Comparison of ENCODE assay signal across 8 mouse cellular contexts in genomic region chr7:3692987-3693808, GRCm38 (mm10). TPM values are rescaled to one million over a fixed set of nuclear protein-coding genes. Genes with fewer than 3 reads are reported as not detected.
DNase-seq lines count a peak whose midpoint lies in the region; ATAC-seq and TF ChIP-seq lines count a peak whose summit lies in the region.

Gene Mboat7 (minus strand): TSS chr7:3693523.

- in situ Hi-C loops in CH12.LX (cut with MboI; ENCODE audit: low pct_ligation_motif_present, low pct_unique_long_range_greater_than_20kb, low sequenced_read_pairs) = no loop called here

- TF ChIP-seq POLR2A in CH12.LX (IDR thresholded peaks at IDR 0.05; ENCODE audit: low read depth, low read length) = peak; percentile 92; the same call in 1 of the 2 replicates

- H3K4me2 ChIP-seq in CH12.LX (ENCODE audit: insufficient read depth, low read depth, poor library complexity, severe bottlenecking) = peak within 1 kb of the TSS; percentile 85
- peak within 1 kb of the TSS; percentile 89 for H3K4me2 ChIP-seq in forebrain, embryonic 11.5 days (ENCODE audit: low read depth, low read length, severe bottlenecking)
- H3K4me2 ChIP-seq in heart, embryonic 16.5 days (ENCODE audit: low read depth, low read length) = peak within 1 kb of the TSS; percentile 70
- peak within 1 kb of the TSS; percentile 94 for H3K4me2 ChIP-seq in liver, embryonic 15.5 days
- H3K4me2 ChIP-seq in neural tube, embryonic 12.5 days (replicated peaks) = peak within 1 kb of the TSS; percentile 88

- H3K4me1 ChIP-seq in CH12.LX (ENCODE audit: control insufficient read depth in 1 of 2, insufficient read depth in 2 of 2) = peaks cover 0 to 33% of the 10 kb centered on the region in 2 experiments; a peak in 3 of 4 replicates
- peaks cover 3% of the 10 kb centered on the region; the same call in 1 of the 2 replicates for H3K4me1 ChIP-seq in forebrain, embryonic 11.5 days (replicated peaks; ENCODE audit: control insufficient read depth, insufficient read depth, low read length)
- peaks cover 11% of the 10 kb centered on the region for H3K4me1 ChIP-seq in heart, embryonic 16.5 days (ENCODE audit: control insufficient read depth, insufficient read depth, low read length)
- H3K4me1 ChIP-seq in liver, embryonic 15.5 days (replicated peaks) = peaks cover 40% of the 10 kb centered on the region
- H3K4me1 ChIP-seq in neural tube, embryonic 12.5 days = peaks cover 27% of the 10 kb centered on the region

- TF ChIP-seq CTCF in CH12.LX (conservative IDR thresholded peaks at IDR 0.05 in 1 of 2, IDR thresholded peaks at IDR 0.05 in 1 of 2; ENCODE audit: low read depth in 2 of 2, low read length in 2 of 2) = no peak

- TF ChIP-seq RAD21 in CH12.LX (IDR thresholded peaks at IDR 0.05; ENCODE audit: low read depth, low read length) = no peak

- H3K9me3 ChIP-seq in CH12.LX (replicated peaks; ENCODE audit: low read length) = no peaks in the 10 kb centered on the region
- no peaks in the 10 kb centered on the region for H3K9me3 ChIP-seq in forebrain, embryonic 11.5 days (ENCODE audit: control insufficient read depth, low read length)
- H3K9me3 ChIP-seq in heart, embryonic 16.5 days (replicated peaks; ENCODE audit: control insufficient read depth, low read length) = no peaks in the 10 kb centered on the region
- no peaks in the 10 kb centered on the region for H3K9me3 ChIP-seq in liver, embryonic 15.5 days (replicated peaks)
- H3K9me3 ChIP-seq in neural tube, embryonic 12.5 days = no peaks in the 10 kb centered on the region

- under 1% methylated on average over 55 of the region's 55 CpGs for WGBS in forebrain, embryonic 11.5 days
- under 1% methylated on average over 55 of the region's 55 CpGs for WGBS in heart, embryonic 16.5 days
- under 1% methylated on average over 55 of the region's 55 CpGs for WGBS in liver, embryonic 15.5 days (ENCODE audit: insufficient replicate concordance)
- under 1% methylated on average over 55 of the region's 55 CpGs for WGBS in neural tube, embryonic 12.5 days

- DNase-seq in CH12.LX (ENCODE audit: extremely low read depth) = peak; percentile 97
- peak; percentile 97 for DNase-seq in c-Kit-positive CD71-positive TER-119-negative erythroid progenitor cells, embryonic 14.5 days (ENCODE audit: low read depth)
- DNase-seq in forebrain, embryonic 11.5 days (ENCODE audit: low spot score) = peak; percentile 96
- DNase-seq in kidney, postnatal 36 days = peak; percentile 98 to 99
- peak; percentile 99 for DNase-seq in telencephalon, adult 2 months (ENCODE audit: low read depth, low spot score)

- no peaks in the 10 kb centered on the region for H3K27me3 ChIP-seq in CH12.LX (replicated peaks)
- no peaks in the 10 kb centered on the region for H3K27me3 ChIP-seq in forebrain, embryonic 11.5 days (ENCODE audit: control insufficient read depth, insufficient read depth, low read length)
- no peaks in the 10 kb centered on the region for H3K27me3 ChIP-seq in heart, embryonic 16.5 days (ENCODE audit: control insufficient read depth, insufficient read depth, low read length)
- no peaks in the 10 kb centered on the region for H3K27me3 ChIP-seq in liver, embryonic 15.5 days
- no peaks in the 10 kb centered on the region for H3K27me3 ChIP-seq in neural tube, embryonic 12.5 days (replicated peaks)

- peak; percentile 88 for ATAC-seq in forebrain, embryonic 11.5 days (replicated peaks; ENCODE audit: low FRiP score)
- ATAC-seq in heart, embryonic 16.5 days (replicated peaks; ENCODE audit: extremely low read depth, insufficient read depth, low FRiP score) = peak; percentile 90
- peak; percentile 80 for ATAC-seq in liver, embryonic 15.5 days (ENCODE audit: insufficient read depth)
- peak; percentile 91 for ATAC-seq in neural tube, embryonic 12.5 days (ENCODE audit: low FRiP score, low read depth)

- H3K27ac ChIP-seq in CH12.LX (ENCODE audit: insufficient read depth, low read depth) = peak within 1 kb of the TSS; percentile 89
- H3K27ac ChIP-seq in forebrain, embryonic 11.5 days (ENCODE audit: low read depth, low read length) = peak within 1 kb of the TSS; percentile 77
- H3K27ac ChIP-seq in heart, embryonic 16.5 days (ENCODE audit: low read length) = peak within 1 kb of the TSS; percentile 92
- H3K27ac ChIP-seq in liver, embryonic 15.5 days (replicated peaks) = peak within 1 kb of the TSS; percentile 88
- H3K27ac ChIP-seq in neural tube, embryonic 12.5 days = peak within 1 kb of the TSS; percentile 74

- peak within 1 kb of the TSS; percentile 63 to 100 (median 77) for H3K4me3 ChIP-seq in CH12.LX (replicated peaks in 1 of 3; ENCODE audit: low read depth in 2 of 3, low read length in 2 of 3, poor library complexity in 1 of 3)
- H3K4me3 ChIP-seq in forebrain, embryonic 11.5 days (ENCODE audit: low read depth, low read length) = peak within 1 kb of the TSS; percentile 64
- H3K4me3 ChIP-seq in heart, embryonic 16.5 days (ENCODE audit: low read length) = peak within 1 kb of the TSS; percentile 83
- H3K4me3 ChIP-seq in liver, embryonic 15.5 days (replicated peaks) = peak within 1 kb of the TSS; percentile 72
- peak within 1 kb of the TSS; percentile 62 for H3K4me3 ChIP-seq in neural tube, embryonic 12.5 days

- H3K79me2 ChIP-seq in CH12.LX (replicated peaks; ENCODE audit: control insufficient read depth, extremely low read depth, insufficient read depth, poor library complexity, severe bottlenecking) = peaks cover 13% of the 10 kb centered on the region

- H3K9ac ChIP-seq in CH12.LX (ENCODE audit: insufficient read depth, low read depth) = peak within 1 kb of the TSS; percentile 93
- H3K9ac ChIP-seq in forebrain, embryonic 11.5 days (ENCODE audit: low read length) = peak within 1 kb of the TSS; percentile 83
- peak within 1 kb of the TSS; percentile 90 for H3K9ac ChIP-seq in heart, embryonic 16.5 days (ENCODE audit: low read length)
- peak within 1 kb of the TSS; percentile 74 for H3K9ac ChIP-seq in liver, embryonic 15.5 days
- H3K9ac ChIP-seq in neural tube, embryonic 12.5 days = peak within 1 kb of the TSS; percentile 84

- no peak for TF ChIP-seq EP300 in CH12.LX (IDR thresholded peaks at IDR 0.05; ENCODE audit: low read length)

- H3K36me3 ChIP-seq in CH12.LX (replicated peaks in 1 of 2; ENCODE audit: control insufficient read depth in 1 of 2, insufficient read depth in 1 of 2, low read length in 1 of 2) = peaks cover 13 to 46% of the 10 kb centered on the region in 2 experiments
- no peaks in the 10 kb centered on the region; the same call in 1 of the 2 replicates for H3K36me3 ChIP-seq in forebrain, embryonic 11.5 days (ENCODE audit: control insufficient read depth, insufficient read depth, low read length)
- H3K36me3 ChIP-seq in heart, embryonic 16.5 days (ENCODE audit: control insufficient read depth, insufficient read depth) = peaks cover 18% of the 10 kb centered on the region
- H3K36me3 ChIP-seq in liver, embryonic 15.5 days (replicated peaks) = peaks cover 3% of the 10 kb centered on the region; the same call in 1 of the 2 replicates
- peaks cover 19% of the 10 kb centered on the region for H3K36me3 ChIP-seq in neural tube, embryonic 12.5 days

- dilution Hi-C loops in CH12.LX (cut with MboI; ENCODE audit: extremely low pct_ligation_motif_present, extremely low pct_unique_long_range_greater_than_20kb, low sequenced_read_pairs) = no loop called here

TF ChIP-seq in CH12.LX, 34 proteins besides CTCF, POLR2A, EP300 and RAD21 (continues in another document):
- TF ChIP-seq KAT2A (IDR thresholded peaks at IDR 0.05; ENCODE audit: insufficient replicate concordance, low read length) (0 out of 2 replicates have a peak, but pooled peaks have one; percentile 29), MYC (IDR thresholded peaks at IDR 0.05; ENCODE audit: low read depth, low read length) (peak; percentile 29; the same call in 1 of the 2 replicates), IRF4 (IDR thresholded peaks at IDR 0.05; ENCODE audit: low read depth, low read length) (no peak), NELFE (IDR thresholded peaks at IDR 0.05; ENCODE audit: low read depth, low read length) (peak; percentile 66), BHLHE40 (IDR thresholded peaks at IDR 0.05; ENCODE audit: low read depth, low read length) (0 out of 2 replicates have a peak, but pooled peaks have one; percentile 11), MAX (IDR thresholded peaks at IDR 0.05; ENCODE audit: low read length) (0 out of 2 replicates have a peak, but pooled peaks have one; percentile 10), ZMIZ1 (IDR thresholded peaks at IDR 0.05; ENCODE audit: low read depth, low read length) (peak; percentile 77; the same call in 1 of the 2 replicates), ELF1 (IDR thresholded peaks at IDR 0.05; ENCODE audit: low read depth, low read length) (peak; percentile 92), ZC3H11A (IDR thresholded peaks at IDR 0.05; ENCODE audit: low read depth, low read length) (no peak), HCFC1 (IDR thresholded peaks at IDR 0.05; ENCODE audit: low read depth, low read length) (peak; percentile 30; the same call in 1 of the 2 replicates), POLR2AphosphoS2 (IDR thresholded peaks at IDR 0.05; ENCODE audit: low read depth, low read length) (no peak), MEF2A (IDR thresholded peaks at IDR 0.05; ENCODE audit: borderline replicate concordance, low read depth, low read length) (no peak; the same call in 1 of the 2 replicates), USF2 (conservative IDR thresholded peaks at IDR 0.05; ENCODE audit: low read depth, low read length) (no peak), PAX5 (IDR thresholded peaks at IDR 0.05; ENCODE audit: low read length) (no peak), JUND (conservative IDR thresholded peaks at IDR 0.05; ENCODE audit: low read depth, low read length) (0 out of 2 replicates have a peak, but pooled peaks have one; percentile 18), UBTF (IDR thresholded peaks at IDR 0.05; ENCODE audit: low read depth, low read length) (no peak; the same call in 1 of the 2 replicates), SIN3A (IDR thresholded peaks at IDR 0.05; ENCODE audit: low read length) (no peak; the same call in none of the 2 replicates), MXI1 (IDR thresholded peaks at IDR 0.05; ENCODE audit: low read depth, low read length) (peak; percentile 12; the same call in 1 of the 2 replicates), E2F4 (IDR thresholded peaks at IDR 0.05; ENCODE audit: insufficient replicate concordance, low read depth, low read length) (no peak), ZNF384 (IDR thresholded peaks at IDR 0.05; ENCODE audit: low read depth, low read length) (no peak), RCOR1 (conservative IDR thresholded peaks at IDR 0.05; ENCODE audit: low read depth, low read length) (no peak)

RNA-seq across cellular contexts. Expression of gene Mboat7, which starts in this region (rescaled TPM):
- total RNA-seq in CH12.LX (2012; rRNA removed) = 21.7 and 22.3 TPM in 2 replicates
- total RNA-seq in CH12.LX (2014; rRNA removed) = 18.4 and 19.4 TPM in 2 replicates
- 36.4 and 41.2 TPM in 2 replicates for polyA plus RNA-seq in CH12.LX (2012; ENCODE audit: insufficient read length, low read depth)
- 37.1 and 40.2 TPM in 2 replicates for polyA plus RNA-seq in forebrain, embryonic 11.5 days (2014; fragmentation: Nextera tagmentation; extraction: Ambion mirVana)
- 35.8 and 37.8 TPM in 2 replicates for polyA plus RNA-seq in heart, embryonic 16.5 days (2015; fragmentation: Nextera tagmentation; extraction: Ambion mirVana)
- 20.9 and 24.1 TPM in 2 replicates for polyA plus RNA-seq in liver, embryonic 15.5 days (2015; fragmentation: Nextera tagmentation; extraction: Ambion mirVana)
- 44.3 and 47.5 TPM in 2 replicates for polyA plus RNA-seq in neural tube, embryonic 12.5 days (2016; fragmentation: Nextera tagmentation; extraction: Ambion mirVana)

Comparison
In these comparisons a context has a peak if more than half of its experiments do, and no peak if none do; other contexts are left out.
1. Peak in every context shown above with its lines: DNase-seq, ATAC-seq, H3K4me3 ChIP-seq and H3K27ac ChIP-seq.